Mouse (Mus musculus) forebrain, postnatal 0 days (tissue): ENCODE measurements around the gene Hoxa3. TPM values are rescaled to one million over a fixed set of nuclear protein-coding genes. Genes with fewer than 3 reads are reported as not detected.

ENCODE experiments used
- ATAC-seq: fragments of 200-750 bp; cut with Nextera tagmentation; 2 replicates; pipeline ENCODE4 v1.8.0; 2017; ENCODE audit warnings: mild to moderate bottlenecking, moderate library complexity
- DNase-seq: peaks from one replicate; pipeline ENCODE4 v3.0.0-alpha.2; 2015
- H3K27ac ChIP-seq: fragments of 300-500 bp; sonication (generic); 2 replicates; pipeline ENCODE4 v1.5.1; 2014; ENCODE audit warnings: low read depth, mild to moderate bottlenecking, antibody characterized with exemption, low read length, moderate library complexity, mixed read lengths
- H3K27me3 ChIP-seq: fragments of 300-500 bp; sonication (generic); 2 replicates; pipeline ENCODE4 v1.6.1; 2014; ENCODE audit warnings: mild to moderate bottlenecking, low read length, mixed read lengths; ENCODE audit not compliant: insufficient read depth
- H3K36me3 ChIP-seq: fragments of 300-500 bp; sonication (generic); 2 replicates; pipeline ENCODE4 v1.6.1; 2014; ENCODE audit warnings: mild to moderate bottlenecking, moderate library complexity; ENCODE audit not compliant: insufficient read depth
- H3K4me1 ChIP-seq: fragments of 300-500 bp; sonication (generic); 2 replicates; pipeline ENCODE4 v1.6.1; 2014; ENCODE audit warnings: antibody characterized with exemption; ENCODE audit not compliant: insufficient read depth
- H3K4me2 ChIP-seq: fragments of 300-500 bp; sonication (generic); 2 replicates; pipeline ENCODE4 v1.6.1; 2014; ENCODE audit warnings: low read depth, mild to moderate bottlenecking, moderate library complexity
- H3K4me3 ChIP-seq: fragments of 300-500 bp; sonication (generic); 2 replicates; pipeline ENCODE4 v1.5.1; 2014; ENCODE audit warnings: low read depth, low read length, mixed read lengths
- H3K9ac ChIP-seq: fragments of 300-500 bp; sonication (generic); 2 replicates; pipeline ENCODE4 v1.6.1; 2014; ENCODE audit warnings: mild to moderate bottlenecking
- H3K9me3 ChIP-seq: fragments of 300-500 bp; sonication (generic); 2 replicates; pipeline ENCODE4 v1.6.1; 2016; ENCODE audit warnings: low read length
- CTCF ChIP-seq: sonication (generic); IDR thresholded peaks from 2 replicates; pipeline ENCODE4 v1.5.1; 2016; ENCODE audit warnings: antibody characterized with exemption, control low read depth, low read depth
- WGBS: fragments of 180-500 bp; shearing (Covaris S2); extraction: QIAGEN DNeasy Blood & Tissue Kit; methylation state at CpG from one replicate; pipeline ENCODE4 v1.1.7; 2014; 5-methylcytosine and 5-hydroxymethylcytosine counted together
- polyA plus RNA-seq: library from polyadenylated mRNA; unstranded; fragments of >200 nt; fragmentation: Nextera tagmentation; extraction: Ambion mirVana; gene quantifications from 2 replicates; pipeline ENCODE4 v1.2.1, GENCODE M21; 2015
- total RNA-seq: library from RNA; depleted of rRNA; stranded (reverse); fragments of >200 nt; gene quantifications from 2 replicates; pipeline ENCODE4 v1.2.3, GENCODE M21; 2014

Gene Hoxa3
- total and polyA plus RNA-seq, 2 experiments from 2014 or later: not detected

DNA sequence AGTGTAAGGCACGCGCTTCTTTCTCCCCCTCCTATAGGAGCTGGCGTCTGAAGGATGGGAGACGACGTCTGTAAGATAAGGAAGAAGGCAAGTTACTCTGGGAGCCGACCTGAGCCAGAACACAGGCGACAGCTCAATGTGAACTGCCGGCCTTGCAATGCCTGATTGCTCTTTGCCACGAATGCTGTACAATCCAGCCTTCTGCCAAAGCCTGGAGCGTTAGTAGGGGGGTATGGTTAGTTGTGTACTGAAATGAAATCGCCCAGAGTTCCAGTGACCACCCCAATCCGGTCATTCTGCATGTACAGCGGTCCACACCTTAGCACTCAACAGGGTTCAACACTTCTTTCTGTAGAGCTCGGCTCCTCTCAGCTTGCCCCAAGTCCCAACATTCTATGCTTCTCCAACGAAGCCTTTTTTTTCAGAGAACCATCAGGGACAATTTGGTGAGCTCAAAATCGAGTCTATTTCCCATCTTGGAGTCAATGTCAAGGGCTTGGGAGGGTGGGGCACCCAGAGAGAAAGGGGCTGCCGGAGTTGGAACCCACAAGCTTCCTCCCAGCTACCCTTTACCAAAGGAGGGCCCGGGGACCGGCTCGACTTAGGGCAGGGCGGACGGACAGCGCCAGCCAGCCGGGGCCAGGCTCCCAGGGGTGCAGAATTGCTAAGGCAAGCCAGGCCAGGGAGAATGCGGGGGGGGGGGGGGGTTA, 46.1 kb upstream of the Hoxa3 start:
- H3K9ac ChIP-seq: no peak overlapping the region
- H3K9me3 ChIP-seq: no peaks in the 10 kb centered on the region
- H3K27ac ChIP-seq: no peak overlapping the region
- ATAC-seq: no peak
- H3K4me3 ChIP-seq: no peak overlapping the region
- no peaks in the 10 kb centered on the region for H3K36me3 ChIP-seq
- no peak for DNase-seq
- no peaks in the 10 kb centered on the region for H3K4me1 ChIP-seq
- WGBS: under 1% methylated on average over 25 of the region's 25 CpGs
- peaks cover 87% of the 10 kb centered on the region for H3K27me3 ChIP-seq
- H3K4me2 ChIP-seq: no peak overlapping the region
- no peak for TF ChIP-seq CTCF

DNA sequence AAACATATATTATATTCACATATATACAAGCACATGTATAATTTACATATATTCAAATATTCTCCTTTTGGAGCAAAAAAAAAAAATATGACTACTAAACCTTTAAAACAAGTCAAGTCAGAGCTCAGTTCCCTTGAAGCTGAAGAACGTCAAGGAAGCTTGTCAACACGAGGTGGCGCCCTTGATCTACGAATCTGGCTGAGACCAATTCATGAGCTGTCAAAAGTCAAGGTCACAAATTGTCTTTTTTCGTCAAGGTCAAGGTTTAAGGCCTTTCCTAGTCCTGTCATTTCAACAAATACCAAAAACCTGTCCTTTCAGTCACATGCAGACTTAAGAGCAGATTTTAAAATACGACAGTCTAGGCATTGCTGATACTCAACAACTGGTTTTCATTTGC, 43.8 kb upstream of the Hoxa3 start:
- Histone ChIP-seq H3K9me3 (no peaks in the 10 kb centered on the region), H3K36me3 (no peaks in the 10 kb centered on the region), H3K4me3 (no peak overlapping the region), H3K9ac (no peak overlapping the region), H3K4me1 (no peaks in the 10 kb centered on the region), H3K4me2 (no peak overlapping the region), H3K27ac (no peak overlapping the region), H3K27me3 (peaks cover 85% of the 10 kb centered on the region)
- TF ChIP-seq CTCF: peak; percentile 85
- DNase-seq (peak; percentile 89), ATAC-seq (no peak)
- under 1% methylated on average over 6 of the region's 6 CpGs for WGBS

- Histone ChIP-seq H3K9me3 (no peaks in the 10 kb centered on the region), H3K4me1 (no peaks in the 10 kb centered on the region), H3K4me2 (no peak overlapping the region), H3K9ac (no peak overlapping the region), H3K4me3 (no peak overlapping the region), H3K36me3 (no peaks in the 10 kb centered on the region), H3K27me3 (peaks cover 90% of the 10 kb centered on the region), H3K27ac (no peak overlapping the region)
- ATAC-seq (no peak), DNase-seq (peak; percentile 78)
- 2% methylated on average over 59 of the region's 59 CpGs for WGBS
- TF ChIP-seq CTCF: no peak
These were observed 40.7 kb upstream of the Hoxa3 start for GRCm38 (mm10) chr6:52253511-52254500.

DNA sequence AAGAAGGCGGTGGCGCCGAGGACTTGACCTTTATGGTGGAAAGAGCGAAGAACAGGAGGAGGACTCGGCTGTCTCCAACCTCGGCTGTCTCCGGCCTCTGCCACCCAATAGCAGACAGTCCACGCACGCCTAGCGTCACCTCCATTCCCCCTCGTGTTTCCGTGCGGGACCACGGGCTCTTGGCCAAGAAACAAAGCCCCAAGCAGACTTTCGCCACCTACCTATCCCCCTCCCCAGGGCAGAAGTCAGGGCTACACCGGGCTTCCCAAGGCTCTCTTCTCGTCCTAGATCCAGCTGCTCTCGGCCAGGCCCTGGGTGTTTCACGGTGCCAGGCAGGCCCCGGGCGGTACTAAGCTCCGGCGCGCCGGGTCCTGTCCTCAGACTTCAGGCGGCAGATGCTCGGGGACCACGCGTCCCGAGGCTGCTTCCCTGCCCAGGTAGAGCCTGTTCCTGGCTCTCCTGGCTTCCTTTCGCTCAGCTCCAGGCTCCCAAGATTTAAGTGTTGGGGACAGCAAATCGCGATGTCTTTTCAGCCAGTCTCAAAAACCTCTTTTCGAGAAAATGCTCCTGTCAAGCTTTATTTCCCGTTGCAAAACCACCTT, 39.7 kb upstream of the Hoxa3 start:
- no peak for TF ChIP-seq CTCF
- peaks cover 91% of the 10 kb centered on the region for H3K27me3 ChIP-seq
- H3K27ac ChIP-seq: no peak overlapping the region
- no peak overlapping the region for H3K4me2 ChIP-seq
- H3K9me3 ChIP-seq: no peaks in the 10 kb centered on the region
- WGBS: 1% methylated on average over 35 of the region's 35 CpGs
- H3K4me1 ChIP-seq: no peaks in the 10 kb centered on the region
- DNase-seq (no peak), ATAC-seq (no peak)
- no peaks in the 10 kb centered on the region for H3K36me3 ChIP-seq
- no peak overlapping the region for H3K9ac ChIP-seq
- no peak overlapping the region for H3K4me3 ChIP-seq

- TF ChIP-seq CTCF: no peak
- Histone ChIP-seq H3K4me2 (no peak overlapping the region), H3K36me3 (no peaks in the 10 kb centered on the region), H3K27me3 (peaks cover 92% of the 10 kb centered on the region), H3K9ac (no peak overlapping the region), H3K4me3 (no peak overlapping the region), H3K27ac (no peak overlapping the region), H3K9me3 (no peaks in the 10 kb centered on the region), H3K4me1 (no peaks in the 10 kb centered on the region)
- no peak for ATAC-seq
- 2% methylated on average over 24 of the region's 24 CpGs for WGBS
- no peak for DNase-seq
These were observed 39.1 kb upstream of the Hoxa3 start for GRCm38 (mm10) chr6:52252016-52252774.

- Histone ChIP-seq H3K9me3 (no peaks in the 10 kb centered on the region), H3K4me2 (no peak overlapping the region), H3K27me3 (peaks cover 93% of the 10 kb centered on the region), H3K9ac (no peak overlapping the region), H3K27ac (no peak overlapping the region), H3K4me3 (no peak overlapping the region), H3K4me1 (no peaks in the 10 kb centered on the region), H3K36me3 (no peaks in the 10 kb centered on the region)
- WGBS: 13% methylated on average over 7 of the region's 7 CpGs
- TF ChIP-seq CTCF: no peak
- DNase-seq (no peak), ATAC-seq (no peak)
These were observed 38.2 kb upstream of the Hoxa3 start for GRCm38 (mm10) chr6:52251177-52251879.
